Mouse (Mus musculus) heart, embryonic 14.5 days (tissue): ENCODE results near the gene Axdnd1. TPM values are rescaled to one million over a fixed set of nuclear protein-coding genes. Genes with fewer than 3 reads are reported as not detected.
"Not testable (repeated sequence)": the region's sequence is repeated elsewhere in the genome, so short reads cannot be mapped to it uniquely, and the experiment has no call there.

Source experiments
- ATAC-seq: fragments of 200-750 bp; cut with Nextera tagmentation; 2 replicates; pipeline ENCODE4 v1.8.0; 2017; ENCODE audit warnings: low read depth, moderate TSS enrichment; ENCODE audit not compliant: insufficient number of reproducible peaks, insufficient read depth, low FRiP score
- H3K27ac ChIP-seq, 2 experiments: fragments of 200-500 bp in 1 of 2; fragments of 300-500 bp in 1 of 2; sonication (generic) in 1 of 2; replicated peaks in 1 of 2; 2 replicates each; pipeline ENCODE4 v1.5.1; 2012 to 2014; ENCODE audit warnings: low read depth in 2 of 2, low read length in 2 of 2, control low read depth in 1 of 2, mild to moderate bottlenecking in 1 of 2, mixed read lengths in 1 of 2; ENCODE audit not compliant: control insufficient read depth in 1 of 2, insufficient read depth in 1 of 2
- H3K27me3 ChIP-seq: fragments of 300-500 bp; sonication (generic); 2 replicates; pipeline ENCODE4 v1.6.1; 2014; ENCODE audit warnings: mild to moderate bottlenecking, low read length, control low read depth; ENCODE audit not compliant: control insufficient read depth, insufficient read depth
- H3K36me3 ChIP-seq: fragments of 300-500 bp; sonication (generic); 2 replicates; pipeline ENCODE4 v1.6.1; 2014; ENCODE audit warnings: mild to moderate bottlenecking, control low read depth, low read length, mixed read lengths; ENCODE audit not compliant: control insufficient read depth, insufficient read depth
- H3K4me1 ChIP-seq, 2 experiments: fragments of 200-500 bp in 1 of 2; fragments of 300-500 bp in 1 of 2; sonication (generic) in 1 of 2; 2 replicates each; pipeline ENCODE4 v1.6.1; 2012 to 2014; ENCODE audit warnings: low read length in 2 of 2, control low read depth in 1 of 2, mixed read lengths in 1 of 2; ENCODE audit not compliant: control insufficient read depth in 2 of 2, insufficient read depth in 2 of 2
- H3K4me2 ChIP-seq: fragments of 300-500 bp; sonication (generic); 2 replicates; pipeline ENCODE4 v1.6.1; 2014; ENCODE audit warnings: mild to moderate bottlenecking, low read length
- H3K4me3 ChIP-seq, 2 experiments: fragments of 200-500 bp in 1 of 2; fragments of 300-500 bp in 1 of 2; sonication (generic) in 1 of 2; 2 replicates each; pipeline ENCODE4 v1.5.1; 2012 to 2014; ENCODE audit warnings: low read length in 2 of 2, mild to moderate bottlenecking in 2 of 2, control low read depth in 1 of 2, low read depth in 1 of 2, moderate library complexity in 1 of 2; ENCODE audit not compliant: control insufficient read depth in 1 of 2, insufficient read depth in 1 of 2
- H3K9ac ChIP-seq: fragments of 300-500 bp; sonication (generic); 2 replicates; pipeline ENCODE4 v1.6.1; 2014; ENCODE audit warnings: mild to moderate bottlenecking, low read length
- H3K9me3 ChIP-seq: fragments of 300-500 bp; sonication (generic); 2 replicates; pipeline ENCODE4 v1.6.1; 2016; ENCODE audit warnings: low read length, control low read depth; ENCODE audit not compliant: control insufficient read depth
- WGBS: fragments of 180-500 bp; shearing (Covaris S2); extraction: QIAGEN DNeasy Blood & Tissue Kit; methylation state at CpG from one replicate; pipeline ENCODE4 v1.1.7; 2014; 5-methylcytosine and 5-hydroxymethylcytosine counted together
- polyA plus RNA-seq: library from polyadenylated mRNA; unstranded; fragments of >200 nt; fragmentation: Nextera tagmentation; extraction: Ambion mirVana; gene quantifications from 2 replicates; pipeline ENCODE4 v1.2.1, GENCODE M21; 2014

The Axdnd1 gene
- polyA plus RNA-seq, 1 experiment from 2014 or later: 0.35 TPM

DNA sequence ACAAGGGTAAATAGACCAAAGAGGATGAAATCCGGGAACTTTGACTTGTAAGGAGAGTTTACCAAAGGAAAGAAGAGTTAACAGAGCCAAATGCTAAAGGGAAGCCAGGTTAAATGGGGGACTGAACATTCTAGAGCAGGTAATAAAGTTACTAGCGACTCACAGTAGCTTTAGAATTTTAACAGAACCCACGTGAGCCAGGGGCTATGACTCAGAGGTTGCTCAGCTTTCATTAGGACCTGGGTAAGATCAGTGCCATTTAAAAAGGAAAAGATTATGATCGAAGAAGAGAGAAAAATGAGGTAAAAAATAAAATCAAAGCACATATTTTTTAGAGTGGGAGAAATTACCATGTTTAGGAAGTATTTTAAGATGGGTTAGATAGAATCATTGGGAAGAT, 80.1 kb downstream of the Axdnd1 start:
- Histone ChIP-seq H3K4me1 (no peaks in the 10 kb centered on the region), H3K27me3 (no peaks in the 10 kb centered on the region), H3K9me3 (no peaks in the 10 kb centered on the region), H3K36me3 (no peaks in the 10 kb centered on the region), H3K4me3 (no peak overlapping the region), H3K4me2 (no peak overlapping the region), H3K9ac (no peak overlapping the region), H3K27ac (no peak overlapping the region)
- ATAC-seq: no peak
- 64% methylated on average over 4 of the region's 4 CpGs for WGBS

DNA sequence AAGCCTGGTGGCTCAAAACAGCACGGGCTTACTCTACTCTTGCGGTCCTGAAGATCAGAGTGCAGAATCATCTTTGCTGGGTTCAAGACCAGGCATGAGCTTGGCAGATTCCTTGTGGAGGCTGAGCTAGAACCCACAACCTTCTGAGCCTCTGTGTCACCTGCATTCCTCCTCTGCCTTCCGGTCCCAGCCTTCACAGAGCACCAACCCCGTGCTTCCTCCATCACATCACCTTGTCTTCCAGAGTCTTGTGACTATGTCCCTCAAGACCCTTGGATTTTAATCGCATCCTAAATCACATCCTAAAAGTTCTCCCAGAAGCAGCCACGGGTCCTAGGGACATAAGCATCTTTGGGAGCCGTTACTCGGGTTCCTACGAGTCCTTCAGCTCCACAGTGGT, 97.8 kb downstream of the Axdnd1 start:
- Histone ChIP-seq H3K9me3 (no peaks in the 10 kb centered on the region), H3K9ac (no peak overlapping the region), H3K4me2 (no peak overlapping the region), H3K27me3 (no peaks in the 10 kb centered on the region), H3K36me3 (no peaks in the 10 kb centered on the region), H3K27ac (no peak overlapping the region), H3K4me1 (no peaks in the 10 kb centered on the region), H3K4me3 (no peak overlapping the region)
- WGBS: 76% methylated on average over 9 of the region's 9 CpGs
- no peak for ATAC-seq

DNA sequence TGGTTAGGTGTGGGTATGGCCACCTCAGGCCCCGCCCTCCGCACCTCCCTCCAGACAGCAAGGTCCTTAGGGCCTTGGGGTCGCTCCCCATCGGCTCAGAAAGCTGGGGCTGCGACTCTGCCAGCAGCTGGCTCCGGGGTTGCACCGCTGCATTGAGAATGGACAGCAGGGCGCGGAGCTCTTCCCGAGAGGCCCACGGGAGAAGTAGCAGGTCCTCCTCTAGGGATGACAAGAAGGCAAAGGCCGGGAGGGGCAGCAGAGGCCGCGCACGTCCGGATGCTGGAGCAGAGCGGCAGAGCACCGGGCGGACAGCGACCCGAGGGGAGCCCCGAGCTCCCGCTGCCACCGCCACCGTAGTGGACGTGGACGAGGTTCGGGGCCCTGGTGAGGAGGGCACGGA, 110.3 kb downstream of the Axdnd1 start, which contains the start of gene Nphs2:
Gene Nphs2, plus strand, starts transcription at position 98 of the 400 bp plus-strand sequence.
- H3K4me3 ChIP-seq: peak within 1 kb of the TSS; percentile 7 to 32; a peak in 3 of 4 replicates
- H3K27ac ChIP-seq: no peak within 1 kb of the TSS
- H3K9ac ChIP-seq: peak within 1 kb of the TSS; percentile 23
- no peaks in the 10 kb centered on the region for H3K36me3 ChIP-seq
- peak within 1 kb of the TSS; percentile 65 for H3K4me2 ChIP-seq
- H3K27me3 ChIP-seq: peaks cover 44% of the 10 kb centered on the region
- WGBS: 6% methylated on average over 29 of the region's 29 CpGs
- no peak for ATAC-seq
- H3K4me1 ChIP-seq: peaks cover 0 to 4% of the 10 kb centered on the region in 2 experiments; a peak in 2 of 4 replicates
- no peaks in the 10 kb centered on the region for H3K9me3 ChIP-seq

DNA sequence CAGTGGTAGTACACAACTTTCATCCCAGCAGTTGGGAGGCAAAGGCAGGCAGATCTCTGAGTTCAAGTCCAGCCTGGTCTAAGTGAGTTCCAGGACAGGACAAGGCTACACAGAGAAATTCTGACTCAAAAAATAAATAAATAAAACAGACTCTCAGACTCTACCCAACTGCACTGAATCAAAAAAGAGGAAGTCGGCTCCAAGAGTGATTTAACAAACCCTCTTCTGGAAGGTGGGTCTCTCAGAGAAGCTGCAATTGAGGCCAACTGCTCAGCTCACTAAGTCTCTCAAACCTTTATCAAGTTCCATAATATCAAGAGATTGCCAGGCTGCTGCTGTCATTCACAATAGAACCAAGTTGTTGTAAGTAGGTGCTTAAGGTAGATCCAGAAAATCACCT, 112.4 kb downstream of the Axdnd1 start:
- 60% methylated on average over 1 of the region's 1 CpGs for WGBS
- H3K27me3 ChIP-seq: peaks cover 64% of the 10 kb centered on the region
- no peak overlapping the region for H3K9ac ChIP-seq
- no peaks in the 10 kb centered on the region for H3K9me3 ChIP-seq
- no peak overlapping the region for H3K4me3 ChIP-seq
- H3K27ac ChIP-seq: no peak overlapping the region
- no peak overlapping the region for H3K4me2 ChIP-seq
- H3K4me1 ChIP-seq: peaks cover 0 to 4% of the 10 kb centered on the region in 2 experiments; a peak in 3 of 4 replicates
- ATAC-seq: no peak
- H3K36me3 ChIP-seq: no peaks in the 10 kb centered on the region

DNA sequence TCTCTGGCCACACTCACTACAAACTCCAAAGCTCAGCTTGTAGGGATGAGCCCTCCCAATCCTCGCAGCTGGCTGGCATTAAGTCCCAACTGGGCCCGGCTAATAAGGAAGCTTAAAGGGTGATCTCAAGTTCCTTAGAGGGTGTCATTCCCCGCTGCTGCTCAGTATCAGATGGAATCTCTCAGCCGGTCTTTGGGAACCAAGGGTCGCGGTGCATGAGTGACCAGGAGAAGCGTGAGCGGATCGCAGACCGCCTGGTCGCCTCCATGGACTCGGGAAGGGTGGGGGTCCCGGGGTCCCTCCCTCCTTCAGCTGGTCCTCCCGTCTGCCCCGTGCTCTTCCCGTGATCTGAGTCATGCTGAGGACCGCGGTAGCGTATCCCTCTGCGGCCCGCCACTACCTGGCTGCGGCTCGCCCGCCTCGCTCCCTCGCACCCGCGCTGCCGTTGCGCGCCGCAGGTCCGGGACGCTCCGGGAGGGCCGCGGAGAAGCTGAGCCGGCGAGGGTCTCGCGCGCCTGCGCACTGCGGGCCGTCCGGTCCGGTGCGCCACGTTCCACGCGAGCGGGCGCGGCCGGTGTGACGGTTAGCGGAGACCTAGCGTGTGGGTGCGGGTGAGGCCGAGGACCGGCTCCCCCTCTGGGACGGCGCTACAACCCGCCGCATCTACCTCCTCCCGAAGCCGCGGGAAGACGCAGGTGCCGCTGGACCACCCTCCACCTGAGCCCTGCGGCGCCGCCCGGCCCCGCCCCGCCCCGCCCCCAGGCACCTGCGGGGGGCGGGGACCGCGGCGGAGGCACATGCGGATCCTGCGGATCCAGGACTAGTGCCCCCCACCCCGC, 117.8 kb downstream of the Axdnd1 start, which contains the start of gene Tdrd5:
Gene Tdrd5, minus strand, starts transcription at position 754 of the 839 bp plus-strand sequence.
- H3K36me3 ChIP-seq: no peaks in the 10 kb centered on the region
- no peak within 1 kb of the TSS for H3K27ac ChIP-seq
- ATAC-seq: peak; percentile 56; the same call in 1 of the 2 replicates
- peak within 1 kb of the TSS; percentile 42 for H3K9ac ChIP-seq
- peak within 1 kb of the TSS; percentile 91 for H3K4me2 ChIP-seq
- no peaks in the 10 kb centered on the region for H3K9me3 ChIP-seq
- peak within 1 kb of the TSS; percentile 48 to 50 for H3K4me3 ChIP-seq
- peaks cover 56% of the 10 kb centered on the region for H3K27me3 ChIP-seq
- WGBS: under 1% methylated on average over 77 of the region's 85 CpGs
- H3K4me1 ChIP-seq: no peaks in the 10 kb centered on the region; a peak in 1 of 4 replicates

DNA sequence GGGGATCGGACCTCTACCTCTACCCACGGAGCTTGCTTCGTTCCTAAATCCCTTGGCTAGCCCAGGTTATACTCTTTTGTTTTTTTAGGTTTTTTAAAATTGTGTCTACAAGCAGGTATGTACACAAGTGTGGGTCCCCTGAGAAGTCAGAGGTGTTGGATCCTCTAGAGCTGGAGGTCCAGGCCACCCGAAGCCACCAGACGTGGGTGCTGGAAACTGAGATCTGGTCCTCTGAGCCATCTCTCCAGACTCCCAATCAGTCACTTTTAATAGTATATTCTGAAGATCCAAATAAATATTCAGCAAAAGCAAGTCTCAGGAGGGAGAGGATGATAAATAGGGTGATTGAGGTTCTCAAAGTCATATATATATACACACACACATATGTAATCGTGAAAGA, 130.9 kb downstream of the Axdnd1 start:
- Histone ChIP-seq H3K27ac (no peak overlapping the region), H3K4me1 (no peaks in the 10 kb centered on the region), H3K9me3 (no peaks in the 10 kb centered on the region), H3K9ac (no peak overlapping the region), H3K4me2 (no peak overlapping the region), H3K27me3 (no peaks in the 10 kb centered on the region), H3K4me3 (no peak overlapping the region), H3K36me3 (no peaks in the 10 kb centered on the region)
- 93% methylated on average over 6 of the region's 6 CpGs for WGBS
- no peak for ATAC-seq

DNA sequence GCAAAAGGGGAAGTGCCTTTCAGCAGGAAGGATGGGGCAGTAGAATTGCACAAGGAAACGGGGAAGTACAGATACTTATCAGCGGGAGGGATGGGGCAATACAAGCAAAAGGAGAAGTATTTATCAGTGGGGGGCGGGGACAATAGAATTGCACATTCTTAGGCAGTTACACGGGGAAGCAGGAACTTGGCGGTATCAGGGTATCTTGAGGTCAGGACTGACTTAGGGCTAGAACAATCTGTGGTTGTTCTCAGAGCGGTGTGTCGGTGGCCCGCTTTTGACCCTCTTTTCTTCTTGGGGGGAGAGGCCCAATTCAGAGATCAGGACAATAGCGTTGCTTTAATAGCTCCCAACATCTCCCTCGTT, 131.8 kb downstream of the Axdnd1 start:
- 64% methylated on average over 9 of the region's 10 CpGs for WGBS
- not testable (repeated sequence) for H3K4me3 ChIP-seq, H3K4me2 ChIP-seq, H3K9ac ChIP-seq, H3K27ac ChIP-seq, H3K27me3 ChIP-seq, ATAC-seq, H3K9me3 ChIP-seq, H3K4me1 ChIP-seq, H3K36me3 ChIP-seq
